Mouse (Mus musculus) small intestine, adult 2 months (tissue): ENCODE measurements around the gene Dis3l2. TPM values are rescaled to one million over a fixed set of nuclear protein-coding genes. Genes with fewer than 3 reads are reported as not detected.

Experiments
- H3K27ac ChIP-seq: fragments of 200-500 bp; 2 replicates; pipeline ENCODE4 v1.5.1; 2012; ENCODE audit warnings: low read depth, low read length, control low read depth, inconsistent platforms; ENCODE audit not compliant: insufficient read depth
- H3K27me3 ChIP-seq: fragments of 200-500 bp; 2 replicates; pipeline ENCODE4 v1.6.1; 2012; ENCODE audit warnings: mild to moderate bottlenecking, moderate library complexity, low read length, inconsistent platforms; ENCODE audit not compliant: control insufficient read depth, insufficient read depth
- H3K36me3 ChIP-seq: fragments of 200-500 bp; 2 replicates; pipeline ENCODE4 v1.6.1; 2012; ENCODE audit warnings: mild to moderate bottlenecking, low read length, control low read depth, inconsistent platforms; ENCODE audit not compliant: control insufficient read depth, insufficient read depth
- H3K4me1 ChIP-seq: fragments of 200-500 bp; 2 replicates; pipeline ENCODE4 v1.6.1; 2012; ENCODE audit warnings: low read length, inconsistent platforms, mixed read lengths; ENCODE audit not compliant: control insufficient read depth, insufficient read depth, insufficient read length
- H3K4me3 ChIP-seq: fragments of 200-500 bp; 2 replicates; pipeline ENCODE4 v1.5.1; 2012; ENCODE audit warnings: low read depth, mild to moderate bottlenecking, control low read depth, inconsistent platforms, low read length, moderate library complexity
- CTCF ChIP-seq: fragments of 200-500 bp; IDR thresholded peaks from 2 replicates; pipeline ENCODE4 v1.5.1; 2012; ENCODE audit warnings: low read depth, mild to moderate bottlenecking, control low read depth, inconsistent platforms, low read length, moderate library complexity, mixed read lengths; ENCODE audit not compliant: insufficient replicate concordance, insufficient read length; ENCODE audit errors: extremely low read depth
- POLR2A ChIP-seq: fragments of 200-500 bp; IDR thresholded peaks from 2 replicates; pipeline ENCODE4 v1.6.1; 2012; ENCODE audit warnings: low read depth, mild to moderate bottlenecking, control low read depth, inconsistent platforms, low read length, moderate library complexity
- WGBS: fragments of 180-500 bp; shearing (Covaris S2); methylation state at CpG from one replicate; pipeline ENCODE4 v1.1.7; 2018; 5-methylcytosine and 5-hydroxymethylcytosine counted together
- polyA plus RNA-seq: library from polyadenylated mRNA; depleted of rRNA; stranded (reverse); fragments of >200 nt; gene quantifications from 2 replicates; pipeline ENCODE4 v1.2.3, GENCODE M21; 2012

Dis3l2 gene
- polyA plus RNA-seq, 1 experiment = 9.1 TPM

GRCm38 (mm10) chr1:87041119-87041518 is 337.5 kb downstream of the Dis3l2 start:
- H3K27me3 ChIP-seq = no peaks in the 10 kb centered on the region
- no peak overlapping the region for H3K4me3 ChIP-seq
- 12% methylated on average over 3 of the region's 3 CpGs for WGBS

GRCm38 (mm10) chr1:87041814-87042438 is 338.3 kb downstream of the Dis3l2 start:
- Histone ChIP-seq H3K4me1 (no peaks in the 10 kb centered on the region), H3K27me3 (no peaks in the 10 kb centered on the region), H3K4me3 (no peak overlapping the region), H3K36me3 (peaks cover 2% of the 10 kb centered on the region; the same call in 1 of the 2 replicates), H3K27ac (no peak overlapping the region)
- TF ChIP-seq CTCF = peak; percentile 90; the same call in 1 of the 2 replicates
- no peak for TF ChIP-seq POLR2A
- 0% methylated on average over 1 of the region's 1 CpGs for WGBS

More at GRCm38 (mm10) chr1:87041119-87041518, 337.5 kb downstream of the Dis3l2 start:
- Histone ChIP-seq H3K4me1 (peaks cover 2% of the 10 kb centered on the region; the same call in 1 of the 2 replicates), H3K27ac (no peak overlapping the region), H3K36me3 (peaks cover 2% of the 10 kb centered on the region; the same call in 1 of the 2 replicates)
- peak; percentile 72; the same call in 1 of the 2 replicates for TF ChIP-seq CTCF
- no peak for TF ChIP-seq POLR2A

DNA sequence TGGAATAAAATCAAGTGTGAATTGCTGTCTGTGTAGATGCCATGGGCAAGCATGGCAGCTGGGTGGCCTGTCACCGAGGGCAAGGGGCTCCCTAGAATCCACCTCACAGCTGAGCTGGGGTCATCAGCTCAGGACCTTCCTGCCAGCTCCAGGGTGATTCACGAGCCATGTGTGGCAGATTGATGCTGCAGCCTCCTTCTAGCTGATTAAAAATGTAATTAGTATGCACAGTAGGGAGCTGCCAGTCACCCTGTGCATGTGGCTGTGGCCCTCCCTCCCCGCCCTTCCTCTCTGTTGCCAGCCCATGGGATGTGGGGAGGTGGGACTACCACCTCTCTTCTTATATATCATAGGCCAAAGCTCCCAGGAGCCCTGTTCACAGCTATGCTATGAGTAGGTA is 346.5 kb downstream of the Dis3l2 start:
- 84% methylated on average over 3 of the region's 3 CpGs for WGBS
- TF ChIP-seq POLR2A (no peak), CTCF (no peak)

DNA sequence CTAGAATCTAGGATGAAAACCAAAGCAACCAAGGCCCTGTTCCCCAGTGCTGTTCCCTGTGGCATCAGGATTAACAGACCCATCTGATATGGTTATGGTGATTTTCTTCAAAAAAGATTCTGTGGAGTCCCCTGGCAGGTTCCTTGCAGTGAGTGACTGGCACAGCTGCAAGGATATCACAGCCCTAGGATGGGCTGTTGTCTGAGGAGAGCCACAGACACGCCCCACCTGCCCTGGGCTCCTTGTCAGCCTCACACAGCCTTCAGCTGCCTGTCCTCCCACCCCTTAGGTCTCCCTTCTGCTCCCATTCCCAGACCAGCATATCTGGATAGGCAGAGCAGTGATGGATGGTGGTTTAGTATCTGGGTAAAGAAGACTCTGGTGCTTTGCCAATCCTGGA is 347.1 kb downstream of the Dis3l2 start:
- Histone ChIP-seq H3K27ac (no peak overlapping the region), H3K4me3 (no peak overlapping the region), H3K36me3 (peaks cover 6% of the 10 kb centered on the region; the same call in 1 of the 2 replicates), H3K27me3 (no peaks in the 10 kb centered on the region), H3K4me1 (no peaks in the 10 kb centered on the region)
- 86% methylated on average over 1 of the region's 1 CpGs for WGBS
- TF ChIP-seq CTCF = no peak
- TF ChIP-seq POLR2A = no peak

More for the DNA sequence above, 346.5 kb downstream of the Dis3l2 start:
- H3K27ac ChIP-seq = no peak overlapping the region
- H3K36me3 ChIP-seq = peaks cover 6% of the 10 kb centered on the region; the same call in 1 of the 2 replicates
- no peaks in the 10 kb centered on the region for H3K4me1 ChIP-seq
- no peaks in the 10 kb centered on the region for H3K27me3 ChIP-seq
- no peak overlapping the region for H3K4me3 ChIP-seq

GRCm38 (mm10) chr1:87051369-87051768 is 347.8 kb downstream of the Dis3l2 start:
- Histone ChIP-seq H3K27ac (no peak overlapping the region), H3K4me1 (no peaks in the 10 kb centered on the region), H3K27me3 (no peaks in the 10 kb centered on the region), H3K36me3 (peaks cover 6% of the 10 kb centered on the region; the same call in 1 of the 2 replicates), H3K4me3 (no peak overlapping the region)
- WGBS = 73% methylated on average over 4 of the region's 4 CpGs
- TF ChIP-seq POLR2A (no peak), CTCF (no peak)

DNA sequence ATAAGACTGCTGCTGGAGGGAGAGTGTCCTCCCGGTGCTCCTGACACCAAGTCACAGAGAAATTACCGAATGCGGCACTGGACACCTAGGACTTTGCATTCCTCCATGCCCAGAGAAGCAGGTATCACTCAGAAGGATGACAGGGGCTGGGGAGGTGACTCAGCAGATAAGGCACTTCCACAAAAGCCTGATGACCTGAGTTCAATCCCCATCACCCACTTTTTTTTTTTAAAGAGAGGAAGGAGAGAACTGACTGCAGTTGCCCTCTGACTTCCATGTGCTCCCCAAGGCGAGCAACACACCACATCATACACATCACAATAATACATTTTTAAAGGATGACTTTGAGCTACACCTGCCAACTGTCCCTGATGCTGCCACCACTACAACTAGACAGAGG is 353.5 kb downstream of the Dis3l2 start:
- no peaks in the 10 kb centered on the region for H3K36me3 ChIP-seq
- TF ChIP-seq CTCF (no peak), POLR2A (no peak)
- WGBS = 70% methylated on average over 4 of the region's 4 CpGs
- H3K27ac ChIP-seq = no peak overlapping the region
- no peaks in the 10 kb centered on the region for H3K27me3 ChIP-seq
- no peak overlapping the region for H3K4me3 ChIP-seq
- H3K4me1 ChIP-seq = no peaks in the 10 kb centered on the region

DNA sequence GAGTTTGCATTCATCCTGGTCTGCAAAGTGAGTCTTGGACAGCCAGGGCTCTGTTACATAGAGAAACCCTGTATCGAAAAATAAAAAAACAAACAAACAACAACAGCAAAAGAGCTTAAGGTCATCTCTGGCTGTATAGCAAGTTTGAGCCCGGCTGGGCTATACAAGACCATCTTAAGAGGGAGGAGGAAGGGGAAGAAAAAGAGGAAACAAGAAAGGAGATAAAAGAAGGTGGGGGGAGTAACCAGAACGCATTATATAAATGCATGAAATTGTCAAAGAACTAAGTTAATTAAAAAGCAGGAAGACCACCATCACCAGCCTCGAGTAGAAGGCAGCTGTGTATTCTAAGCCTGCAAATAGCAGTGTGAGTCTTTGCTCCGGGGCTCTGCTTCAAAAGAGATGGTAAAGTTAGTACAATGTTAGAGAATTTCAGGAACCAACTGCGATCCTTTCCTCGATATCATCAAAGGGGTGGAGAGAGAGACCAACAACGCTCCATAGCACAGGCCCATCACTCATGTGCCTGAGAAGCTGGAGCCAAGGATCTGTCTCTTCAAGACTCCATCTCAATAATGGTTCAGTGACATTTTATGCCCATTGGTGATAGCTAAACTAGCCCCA is 355.5 kb downstream of the Dis3l2 start:
- TF ChIP-seq POLR2A = no peak
- TF ChIP-seq CTCF = no peak
- no peak overlapping the region for H3K4me3 ChIP-seq
- H3K36me3 ChIP-seq = no peaks in the 10 kb centered on the region
- no peak overlapping the region for H3K27ac ChIP-seq
- no peaks in the 10 kb centered on the region for H3K27me3 ChIP-seq
- WGBS = 78% methylated on average over 8 of the region's 8 CpGs
- H3K4me1 ChIP-seq = no peaks in the 10 kb centered on the region
